Mouse (Mus musculus): ENCODE measurements around the gene Plxna2.

Plxna2 gene

GRCm38 (mm10) chr1:194660426-194661119 lies 42.6 kb downstream of the Plxna2 start:
- no peak for DNase-seq (ENCODE audit: low spot score in 2 of 2)

- no peak for DNase-seq (ENCODE audit: low spot score in 2 of 2)
These were observed 45.0 kb downstream of the Plxna2 start for GRCm38 (mm10) chr1:194663021-194663420.

- DNase-seq (ENCODE audit: low spot score in 2 of 2): no peak
These were observed 47.7 kb downstream of the Plxna2 start for GRCm38 (mm10) chr1:194665715-194666114.

GRCm38 (mm10) chr1:194671783-194672524 lies 53.9 kb downstream of the Plxna2 start:
- DNase-seq (ENCODE audit: low spot score in 2 of 2): no peak

GRCm38 (mm10) chr1:194672525-194672894 lies 54.5 kb downstream of the Plxna2 start:
- DNase-seq (ENCODE audit: low spot score in 2 of 2): no peak

GRCm38 (mm10) chr1:194673229-194673628 lies 55.2 kb downstream of the Plxna2 start:
- DNase-seq (ENCODE audit: low spot score in 2 of 2): no peak

- DNase-seq (ENCODE audit: low spot score in 2 of 2): no peak
These were observed 57.3 kb downstream of the Plxna2 start for GRCm38 (mm10) chr1:194675106-194675890.

GRCm38 (mm10) chr1:194675891-194676200 lies 57.8 kb downstream of the Plxna2 start:
- no peak for DNase-seq (ENCODE audit: low spot score in 2 of 2)

- DNase-seq (ENCODE audit: low spot score in 2 of 2): no peak
These were observed 59.9 kb downstream of the Plxna2 start for GRCm38 (mm10) chr1:194677878-194678277.

- DNase-seq (ENCODE audit: low spot score in 2 of 2): no peak
These were observed 61.1 kb downstream of the Plxna2 start for GRCm38 (mm10) chr1:194679147-194679546.

GRCm38 (mm10) chr1:194680136-194680535 lies 62.1 kb downstream of the Plxna2 start:
- DNase-seq (ENCODE audit: low spot score in 2 of 2): no peak

- DNase-seq (ENCODE audit: low spot score in 2 of 2): peak; percentile 86 to 91
These were observed 64.0 kb downstream of the Plxna2 start for GRCm38 (mm10) chr1:194682021-194682420.

- DNase-seq (ENCODE audit: low spot score in 2 of 2): no peak
These were observed 65.1 kb downstream of the Plxna2 start for GRCm38 (mm10) chr1:194683132-194683531.

- peak; percentile 64 to 67 for DNase-seq (ENCODE audit: low spot score in 2 of 2)
These were observed 67.9 kb downstream of the Plxna2 start for GRCm38 (mm10) chr1:194685896-194686295.

- DNase-seq (ENCODE audit: low spot score in 2 of 2): no peak
These were observed 69.7 kb downstream of the Plxna2 start for GRCm38 (mm10) chr1:194687746-194688145.

GRCm38 (mm10) chr1:194688161-194688560 lies 70.1 kb downstream of the Plxna2 start:
- no peak for DNase-seq (ENCODE audit: low spot score in 2 of 2)

- DNase-seq (ENCODE audit: low spot score in 2 of 2): no peak
These were observed 75.0 kb downstream of the Plxna2 start for GRCm38 (mm10) chr1:194693063-194693462.

GRCm38 (mm10) chr1:194693488-194693887 lies 75.5 kb downstream of the Plxna2 start:
- no peak for DNase-seq (ENCODE audit: low spot score in 2 of 2)

GRCm38 (mm10) chr1:194694805-194695204 lies 76.8 kb downstream of the Plxna2 start:
- no peak for DNase-seq (ENCODE audit: low spot score in 2 of 2)

GRCm38 (mm10) chr1:194697439-194697838 lies 79.4 kb downstream of the Plxna2 start:
- no peak for DNase-seq (ENCODE audit: low spot score in 2 of 2)

- no peak for DNase-seq (ENCODE audit: low spot score in 2 of 2)
These were observed 81.3 kb downstream of the Plxna2 start for GRCm38 (mm10) chr1:194699321-194699720.

GRCm38 (mm10) chr1:194703235-194703634 lies 85.2 kb downstream of the Plxna2 start:
- DNase-seq (ENCODE audit: low spot score in 2 of 2): peak; percentile 38 to 59

Measured in right cerebral cortex, adult 2 months (tissue).